Mouse (Mus musculus): ENCODE data around the gene Olfr1247. TPM values are rescaled to one million over a fixed set of nuclear protein-coding genes. Genes with fewer than 3 reads are reported as not detected.

Olfr1247 gene
- total and polyA plus RNA-seq, 2 experiments from 2014 or later, result not detected

Other genes starting within 250 kb of the Olfr1247 start
- gene Olfr1234, start 249.3 kb downstream of the Olfr1247 start, total RNA-seq (2014; rRNA removed), result not detected in 2 replicates
- gene Olfr1234, start 249.3 kb downstream of the Olfr1247 start, polyA plus RNA-seq (2015; fragmentation: Nextera tagmentation; extraction: Ambion mirVana), result not detected in 2 replicates
- not detected in 2 replicates for gene Olfr1238, start 204.5 kb downstream of the Olfr1247 start, total RNA-seq (2014; rRNA removed)
- gene Olfr1238, start 204.5 kb downstream of the Olfr1247 start, polyA plus RNA-seq (2015; fragmentation: Nextera tagmentation; extraction: Ambion mirVana), result not detected in 2 replicates
- not detected in 2 replicates for gene Olfr1239, start 193.7 kb downstream of the Olfr1247 start, total RNA-seq (2014; rRNA removed)
- not detected in 2 replicates for gene Olfr1239, start 193.7 kb downstream of the Olfr1247 start, polyA plus RNA-seq (2015; fragmentation: Nextera tagmentation; extraction: Ambion mirVana)
- gene Olfr1240, start 171.1 kb downstream of the Olfr1247 start, total RNA-seq (2014; rRNA removed), result not detected in 2 replicates
- not detected in 2 replicates for gene Olfr1240, start 171.1 kb downstream of the Olfr1247 start, polyA plus RNA-seq (2015; fragmentation: Nextera tagmentation; extraction: Ambion mirVana)
- gene Olfr1241, start 127.0 kb downstream of the Olfr1247 start, total RNA-seq (2014; rRNA removed), result not detected in 2 replicates
- not detected in 2 replicates for gene Olfr1241, start 127.0 kb downstream of the Olfr1247 start, polyA plus RNA-seq (2015; fragmentation: Nextera tagmentation; extraction: Ambion mirVana)
- not detected in 2 replicates for gene Olfr1242, start 115.8 kb downstream of the Olfr1247 start, total RNA-seq (2014; rRNA removed)
- not detected in 2 replicates for gene Olfr1242, start 115.8 kb downstream of the Olfr1247 start, polyA plus RNA-seq (2015; fragmentation: Nextera tagmentation; extraction: Ambion mirVana)
- gene Olfr1243, start 82.6 kb downstream of the Olfr1247 start, total RNA-seq (2014; rRNA removed), result not detected in 2 replicates
- gene Olfr1243, start 82.6 kb downstream of the Olfr1247 start, polyA plus RNA-seq (2015; fragmentation: Nextera tagmentation; extraction: Ambion mirVana), result not detected in 2 replicates
- not detected in 2 replicates for gene Olfr1245, start 35.7 kb downstream of the Olfr1247 start, total RNA-seq (2014; rRNA removed)
- not detected in 2 replicates for gene Olfr1245, start 35.7 kb downstream of the Olfr1247 start, polyA plus RNA-seq (2015; fragmentation: Nextera tagmentation; extraction: Ambion mirVana)
- not detected in 2 replicates for gene Olfr1246, start 21.0 kb downstream of the Olfr1247 start, total RNA-seq (2014; rRNA removed)
- gene Olfr1246, start 21.0 kb downstream of the Olfr1247 start, polyA plus RNA-seq (2015; fragmentation: Nextera tagmentation; extraction: Ambion mirVana), result not detected in 2 replicates
- not detected in 2 replicates for gene Olfr1248, start 4.1 kb upstream of the Olfr1247 start, total RNA-seq (2014; rRNA removed)
- not detected in 2 replicates for gene Olfr1248, start 4.1 kb upstream of the Olfr1247 start, polyA plus RNA-seq (2015; fragmentation: Nextera tagmentation; extraction: Ambion mirVana)
- gene Olfr1249, start 20.9 kb upstream of the Olfr1247 start, total RNA-seq (2014; rRNA removed), result not detected in 2 replicates
- not detected in 2 replicates for gene Olfr1249, start 20.9 kb upstream of the Olfr1247 start, polyA plus RNA-seq (2015; fragmentation: Nextera tagmentation; extraction: Ambion mirVana)
- gene Olfr1250, start 47.3 kb upstream of the Olfr1247 start, total RNA-seq (2014; rRNA removed), result not detected in 2 replicates
- not detected in 2 replicates for gene Olfr1250, start 47.3 kb upstream of the Olfr1247 start, polyA plus RNA-seq (2015; fragmentation: Nextera tagmentation; extraction: Ambion mirVana)
- gene Olfr1251, start 57.8 kb upstream of the Olfr1247 start, total RNA-seq (2014; rRNA removed), result not detected in 2 replicates
- gene Olfr1251, start 57.8 kb upstream of the Olfr1247 start, polyA plus RNA-seq (2015; fragmentation: Nextera tagmentation; extraction: Ambion mirVana), result not detected in 2 replicates
- not detected in 2 replicates for gene Olfr1252, start 110.9 kb upstream of the Olfr1247 start, total RNA-seq (2014; rRNA removed)
- gene Olfr1252, start 110.9 kb upstream of the Olfr1247 start, polyA plus RNA-seq (2015; fragmentation: Nextera tagmentation; extraction: Ambion mirVana), result not detected in 2 replicates
- not detected in 2 replicates for gene Olfr1253, start 143.0 kb upstream of the Olfr1247 start, total RNA-seq (2014; rRNA removed)
- gene Olfr1253, start 143.0 kb upstream of the Olfr1247 start, polyA plus RNA-seq (2015; fragmentation: Nextera tagmentation; extraction: Ambion mirVana), result not detected in 2 replicates
- gene Olfr1254, start 179.5 kb upstream of the Olfr1247 start, total RNA-seq (2014; rRNA removed), result not detected in 2 replicates
- gene Olfr1254, start 179.5 kb upstream of the Olfr1247 start, polyA plus RNA-seq (2015; fragmentation: Nextera tagmentation; extraction: Ambion mirVana), result not detected in 2 replicates
- gene Olfr1255, start 197.9 kb upstream of the Olfr1247 start, total RNA-seq (2014; rRNA removed), result not detected in 2 replicates
- not detected in 2 replicates for gene Olfr1255, start 197.9 kb upstream of the Olfr1247 start, polyA plus RNA-seq (2015; fragmentation: Nextera tagmentation; extraction: Ambion mirVana)
- not detected in 2 replicates for gene Olfr1256, start 227.4 kb upstream of the Olfr1247 start, total RNA-seq (2014; rRNA removed)
- not detected in 2 replicates for gene Olfr1256, start 227.4 kb upstream of the Olfr1247 start, polyA plus RNA-seq (2015; fragmentation: Nextera tagmentation; extraction: Ambion mirVana)
- gene Olfr48, start 234.1 kb upstream of the Olfr1247 start, total RNA-seq (2014; rRNA removed), result 0.05 TPM in 1 of 2 replicates, not detected in the other
- not detected in 2 replicates for gene Olfr48, start 234.1 kb upstream of the Olfr1247 start, polyA plus RNA-seq (2015; fragmentation: Nextera tagmentation; extraction: Ambion mirVana)

Measured in midbrain, postnatal 0 days (tissue).